Mouse (Mus musculus): ENCODE data around the gene Gm10135. TPM values are rescaled to one million over a fixed set of nuclear protein-coding genes. Genes with fewer than 3 reads are reported as not detected.
"Not testable (repeated sequence)": the region's sequence is repeated elsewhere in the genome, so short reads cannot be mapped to it uniquely, and the experiment has no call there.

The Gm10135 gene
- total RNA-seq (2014; rRNA removed) (not detected in 2 replicates), polyA plus RNA-seq (2012; rRNA removed) (not detected in 2 replicates)

DNA sequence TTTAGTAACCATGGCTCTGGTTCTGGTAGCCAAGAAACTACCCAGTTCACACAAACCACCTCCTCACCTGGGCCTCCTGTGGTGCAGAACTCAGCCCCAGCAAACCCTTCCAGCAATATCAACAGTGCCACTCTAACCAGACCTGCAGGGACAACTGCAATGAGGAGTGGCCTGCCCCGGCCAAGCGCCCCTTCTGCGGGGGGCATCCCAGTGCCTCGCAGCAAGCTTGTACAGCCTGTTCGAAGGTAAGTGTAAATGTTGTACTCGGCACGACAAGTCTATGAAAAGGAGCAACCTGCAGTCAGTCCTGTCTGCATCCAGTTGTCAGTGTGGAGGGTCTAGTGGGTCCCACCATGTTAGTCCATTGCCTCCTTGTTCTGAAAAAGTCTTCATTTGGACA, at the start of gene Gm10135:
Gm10135 (minus strand) TSS at position 101 of the 400 bp plus-strand sequence.
- H3K79me2 ChIP-seq (ENCODE audit: control insufficient read depth, insufficient read depth, low read length), result no peaks in the 10 kb centered on the region
- 100% methylated on average over 7 of the region's 7 CpGs for WGBS
- H3K9ac ChIP-seq (ENCODE audit: low read depth, low read length), result no peak within 1 kb of the TSS
- peaks cover 32% of the 10 kb centered on the region for H3K36me3 ChIP-seq (ENCODE audit: control insufficient read depth, insufficient read depth, low read length)
- TF ChIP-seq POLR2A (IDR thresholded peaks at IDR 0.05; ENCODE audit: extremely low read depth, insufficient read depth, low read length) (no peak), CTCF (IDR thresholded peaks at IDR 0.05; ENCODE audit: low read depth, low read length) (no peak)
- no peak for DNase-seq (ENCODE audit: extremely low read depth, low read depth, low spot score)
- no peak within 1 kb of the TSS for H3K4me3 ChIP-seq (ENCODE audit: insufficient read depth, low read depth, low read length)
- H3K4me1 ChIP-seq (ENCODE audit: control insufficient read depth, insufficient read depth, low read length), result no peaks in the 10 kb centered on the region
- H3K27me3 ChIP-seq (ENCODE audit: control insufficient read depth, insufficient read depth, low read length), result no peaks in the 10 kb centered on the region
- no peak within 1 kb of the TSS for H3K27ac ChIP-seq (replicated peaks; ENCODE audit: insufficient read depth, low read depth, low read length)

DNA sequence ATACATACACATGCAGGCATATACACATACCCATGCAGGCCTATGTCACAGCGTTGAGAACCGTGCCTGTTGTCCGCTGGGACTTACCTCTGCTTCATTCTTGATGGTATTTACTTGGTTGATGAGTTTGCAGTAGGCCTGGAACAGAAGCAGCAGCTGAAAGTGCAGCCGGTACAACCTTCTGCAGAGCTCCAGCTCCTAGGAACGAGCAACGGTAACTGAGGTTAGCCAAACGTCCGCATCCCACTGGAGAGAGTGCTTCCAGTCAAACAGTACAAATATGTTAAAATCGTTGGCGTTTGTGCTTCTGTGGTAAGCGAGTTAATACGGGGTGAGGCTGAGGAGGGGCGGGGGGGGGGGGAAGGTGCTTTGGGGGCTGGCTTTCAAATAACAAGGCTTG, 49.3 kb upstream of the Gm10135 start:
- 94% methylated on average over 13 of the region's 13 CpGs for WGBS
- no peaks in the 10 kb centered on the region for H3K4me1 ChIP-seq (ENCODE audit: control insufficient read depth, insufficient read depth, low read length)
- DNase-seq (ENCODE audit: extremely low read depth, low read depth, low spot score), result no peak
- no peaks in the 10 kb centered on the region for H3K27me3 ChIP-seq (ENCODE audit: control insufficient read depth, insufficient read depth, low read length)
- H3K27ac ChIP-seq (replicated peaks; ENCODE audit: insufficient read depth, low read depth, low read length), result no peak overlapping the region
- no peaks in the 10 kb centered on the region for H3K79me2 ChIP-seq (ENCODE audit: control insufficient read depth, insufficient read depth, low read length)
- H3K4me3 ChIP-seq (ENCODE audit: insufficient read depth, low read depth, low read length), result no peak overlapping the region
- TF ChIP-seq CTCF (IDR thresholded peaks at IDR 0.05; ENCODE audit: low read depth, low read length) (no peak), POLR2A (IDR thresholded peaks at IDR 0.05; ENCODE audit: extremely low read depth, insufficient read depth, low read length) (no peak)
- peaks cover 26% of the 10 kb centered on the region for H3K36me3 ChIP-seq (ENCODE audit: control insufficient read depth, insufficient read depth, low read length)
- H3K9ac ChIP-seq (ENCODE audit: low read depth, low read length), result no peak overlapping the region

DNA sequence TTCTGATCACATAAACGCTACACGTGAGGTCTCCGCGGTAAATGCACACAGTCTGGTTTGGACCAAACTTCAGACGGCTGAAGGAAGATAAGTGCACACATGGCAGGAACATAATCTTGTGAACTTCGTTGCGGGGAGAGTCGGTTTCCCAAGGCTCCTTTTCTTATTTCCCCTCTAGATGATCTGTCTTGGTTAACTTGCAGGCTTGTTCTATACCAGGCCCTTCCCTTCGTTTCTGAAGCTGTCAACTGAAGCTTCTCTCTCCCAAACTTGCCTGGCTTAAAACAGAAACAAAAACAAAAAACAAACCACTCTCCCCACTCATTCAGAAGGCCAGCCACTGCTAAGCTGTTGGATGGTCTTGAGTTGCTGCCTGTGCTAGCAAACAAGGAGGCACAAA, 40.2 kb upstream of the Gm10135 start:
- DNase-seq (ENCODE audit: extremely low read depth, low read depth, low spot score), result no peak
- H3K4me3 ChIP-seq (ENCODE audit: insufficient read depth, low read depth, low read length), result no peak overlapping the region
- H3K36me3 ChIP-seq (ENCODE audit: control insufficient read depth, insufficient read depth, low read length), result no peaks in the 10 kb centered on the region
- H3K9ac ChIP-seq (ENCODE audit: low read depth, low read length), result no peak overlapping the region
- H3K27me3 ChIP-seq (ENCODE audit: control insufficient read depth, insufficient read depth, low read length), result peaks cover 11% of the 10 kb centered on the region
- no peaks in the 10 kb centered on the region for H3K4me1 ChIP-seq (ENCODE audit: control insufficient read depth, insufficient read depth, low read length)
- no peaks in the 10 kb centered on the region for H3K79me2 ChIP-seq (ENCODE audit: control insufficient read depth, insufficient read depth, low read length)
- TF ChIP-seq CTCF (IDR thresholded peaks at IDR 0.05; ENCODE audit: low read depth, low read length) (no peak), POLR2A (IDR thresholded peaks at IDR 0.05; ENCODE audit: extremely low read depth, insufficient read depth, low read length) (no peak)
- 73% methylated on average over 9 of the region's 9 CpGs for WGBS
- no peak overlapping the region for H3K27ac ChIP-seq (replicated peaks; ENCODE audit: insufficient read depth, low read depth, low read length)

DNA sequence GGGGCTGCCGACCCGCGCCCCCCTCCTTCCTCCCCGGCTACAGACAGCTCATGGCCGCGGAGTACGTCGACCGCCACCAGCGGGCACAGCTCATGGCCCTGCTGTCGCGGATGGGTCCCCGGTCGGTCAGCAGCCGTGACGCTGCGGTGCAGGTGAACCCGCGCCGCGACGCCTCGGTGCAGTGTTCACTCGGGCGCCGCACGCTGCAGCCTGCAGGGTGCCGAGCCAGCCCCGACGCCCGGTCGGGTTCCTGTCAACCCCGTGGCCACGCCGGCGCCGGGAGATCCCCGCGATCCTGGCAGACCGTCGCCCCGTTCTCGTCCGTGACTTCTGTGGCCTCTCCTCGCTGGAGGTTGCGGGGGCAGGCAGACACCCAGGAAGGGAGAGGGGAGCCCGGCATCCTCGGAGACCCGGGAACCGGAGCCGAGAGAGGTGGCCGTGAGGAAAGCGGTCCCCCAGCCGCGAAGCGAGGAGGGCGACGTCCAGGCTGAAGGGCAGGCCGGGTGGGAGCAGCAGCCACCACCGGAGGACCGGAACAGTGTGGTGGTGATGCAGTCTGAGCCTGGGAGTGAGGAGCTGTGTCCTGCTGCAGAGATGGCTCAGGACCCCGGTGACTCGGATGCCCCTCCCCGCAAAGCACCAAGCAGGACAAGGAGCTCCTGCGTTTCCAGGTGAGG, 39.2 kb upstream of the Gm10135 start:
- not testable (repeated sequence) for DNase-seq (ENCODE audit: extremely low read depth, low read depth, low spot score); H3K4me1 ChIP-seq (ENCODE audit: control insufficient read depth, insufficient read depth, low read length); H3K27ac ChIP-seq (replicated peaks; ENCODE audit: insufficient read depth, low read depth, low read length); H3K36me3 ChIP-seq (ENCODE audit: control insufficient read depth, insufficient read depth, low read length); H3K9ac ChIP-seq (ENCODE audit: low read depth, low read length); H3K79me2 ChIP-seq (ENCODE audit: control insufficient read depth, insufficient read depth, low read length); H3K4me3 ChIP-seq (ENCODE audit: insufficient read depth, low read depth, low read length)
- peaks cover 11% of the 10 kb centered on the region for H3K27me3 ChIP-seq (ENCODE audit: control insufficient read depth, insufficient read depth, low read length)
- 3% methylated on average over 62 of the region's 65 CpGs for WGBS

DNA sequence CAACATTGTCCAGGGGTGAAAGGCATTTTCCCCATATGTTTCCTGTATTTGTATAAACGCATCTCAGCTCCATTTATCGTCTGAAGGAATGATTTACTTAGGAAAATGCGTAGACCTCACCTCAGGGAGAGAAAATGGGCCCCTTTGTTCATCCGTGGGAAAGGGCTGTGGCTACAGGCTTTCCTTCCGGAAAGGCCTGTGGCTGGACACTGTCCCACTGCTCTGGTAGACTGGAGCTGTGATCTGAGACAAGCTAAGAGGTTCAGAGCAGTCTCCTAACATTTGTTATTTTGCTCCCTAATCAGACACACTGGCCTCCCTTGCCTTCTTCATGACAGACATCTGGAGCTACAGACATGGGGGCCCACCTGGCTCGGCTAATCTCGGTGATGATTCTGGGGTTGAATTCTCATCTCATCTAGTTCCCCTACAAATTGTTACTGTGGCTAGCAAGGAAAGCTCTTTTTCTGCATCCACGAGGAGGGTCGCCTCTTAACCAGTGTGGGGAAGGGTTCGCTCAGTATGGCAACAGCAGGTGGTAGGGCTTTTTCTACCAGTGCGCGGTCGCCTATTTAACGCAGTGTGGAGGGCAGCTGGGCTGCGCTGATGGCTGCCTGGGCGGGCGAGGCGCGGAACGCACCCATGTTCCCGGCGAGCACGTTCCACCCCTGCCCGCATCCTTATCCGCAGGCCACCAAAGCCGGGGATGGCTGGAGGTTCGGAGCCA, 38.5 kb upstream of the Gm10135 start:
- H3K36me3 ChIP-seq (ENCODE audit: control insufficient read depth, insufficient read depth, low read length); H3K79me2 ChIP-seq (ENCODE audit: control insufficient read depth, insufficient read depth, low read length); H3K4me3 ChIP-seq (ENCODE audit: insufficient read depth, low read depth, low read length); H3K9ac ChIP-seq (ENCODE audit: low read depth, low read length); DNase-seq (ENCODE audit: extremely low read depth, low read depth, low spot score); H3K4me1 ChIP-seq (ENCODE audit: control insufficient read depth, insufficient read depth, low read length); H3K27ac ChIP-seq (replicated peaks; ENCODE audit: insufficient read depth, low read depth, low read length): not testable (repeated sequence)
- H3K27me3 ChIP-seq (ENCODE audit: control insufficient read depth, insufficient read depth, low read length), result peaks cover 11% of the 10 kb centered on the region
- WGBS, result 35% methylated on average over 26 of the region's 27 CpGs

DNA sequence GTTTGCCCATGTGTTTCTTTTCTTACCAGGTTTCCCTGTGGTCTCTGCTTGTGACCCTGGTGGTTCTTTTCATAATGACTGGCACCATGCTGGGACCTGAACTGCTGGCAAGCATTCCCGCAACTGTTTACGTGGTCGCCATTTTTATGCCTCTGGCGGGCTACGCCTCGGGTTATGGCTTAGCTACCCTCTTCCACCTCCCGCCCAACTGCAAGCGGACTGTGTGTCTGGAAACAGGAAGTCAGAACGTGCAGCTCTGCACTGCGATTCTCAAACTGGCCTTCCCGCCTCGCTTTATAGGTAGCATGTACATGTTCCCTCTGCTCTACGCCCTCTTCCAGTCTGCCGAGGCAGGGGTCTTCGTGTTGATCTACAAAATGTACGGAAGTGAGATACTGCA, 37.3 kb upstream of the Gm10135 start:
- not testable (repeated sequence) for H3K79me2 ChIP-seq (ENCODE audit: control insufficient read depth, insufficient read depth, low read length); H3K4me3 ChIP-seq (ENCODE audit: insufficient read depth, low read depth, low read length); H3K4me1 ChIP-seq (ENCODE audit: control insufficient read depth, insufficient read depth, low read length); H3K27ac ChIP-seq (replicated peaks; ENCODE audit: insufficient read depth, low read depth, low read length); H3K36me3 ChIP-seq (ENCODE audit: control insufficient read depth, insufficient read depth, low read length); H3K9ac ChIP-seq (ENCODE audit: low read depth, low read length); DNase-seq (ENCODE audit: extremely low read depth, low read depth, low spot score)
- H3K27me3 ChIP-seq (ENCODE audit: control insufficient read depth, insufficient read depth, low read length), result peaks cover 20% of the 10 kb centered on the region
- 86% methylated on average over 15 of the region's 16 CpGs for WGBS

Measured in liver, adult 2 months (tissue).